Mouse (Mus musculus) G1E-ER4 (cell line): ENCODE measurements around the gene Palb2. TPM values are rescaled to one million over a fixed set of nuclear protein-coding genes. Genes with fewer than 3 reads are reported as not detected.

ENCODE experiments used
- GATA1 ChIP-seq: IDR thresholded peaks from one replicate; pipeline ENCODE4 v1.8.0; 2012; ENCODE audit warnings: low read length, inconsistent platforms
- polyA plus RNA-seq: library from polyadenylated mRNA; stranded (reverse); fragments of >175 nt; gene quantifications from 2 replicates; pipeline ENCODE4 v1.2.3, GENCODE M21; 2012

The Palb2 gene
- polyA plus RNA-seq, 1 experiment, result 4.8 TPM

DNA sequence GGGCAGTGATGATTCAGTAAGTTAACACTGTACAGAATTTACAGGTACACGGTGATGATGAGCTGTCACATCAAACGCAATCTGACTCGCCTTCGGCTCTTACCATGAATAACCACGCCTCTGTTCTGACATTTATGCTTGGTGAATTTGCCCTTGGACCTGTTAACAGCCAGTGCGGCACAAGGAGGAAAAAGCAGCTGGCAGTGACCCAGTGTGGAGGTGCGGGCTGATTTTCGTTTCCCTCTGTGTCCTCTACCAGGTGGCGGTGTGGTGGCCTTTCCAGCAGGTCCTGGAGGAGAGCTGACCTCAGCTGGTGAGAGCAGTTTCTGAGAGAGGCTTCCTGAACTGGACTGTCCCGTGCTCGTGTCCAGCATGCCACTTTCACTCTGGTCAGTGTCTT lies 5.8 kb downstream of the Palb2 start:
- TF ChIP-seq GATA1, result no peak

DNA sequence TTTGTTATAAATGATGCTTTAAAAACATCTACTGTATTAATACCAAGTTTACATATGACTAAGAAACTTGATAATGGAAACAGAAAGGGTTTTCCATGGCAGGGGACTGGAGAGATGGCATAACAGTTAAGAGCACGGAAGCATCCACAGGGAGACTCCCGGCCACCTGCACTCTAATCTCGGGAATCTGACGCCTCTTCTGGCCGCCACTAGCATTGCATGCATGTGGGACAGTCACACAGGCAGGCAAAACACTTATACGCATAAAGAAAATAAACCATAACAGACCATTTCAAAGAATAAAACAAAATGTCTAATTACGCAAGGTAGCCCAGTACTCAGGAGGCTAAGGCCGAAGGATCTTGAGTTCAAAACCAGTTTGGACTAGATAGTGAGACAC lies 7.1 kb downstream of the Palb2 start:
- no peak for TF ChIP-seq GATA1

DNA sequence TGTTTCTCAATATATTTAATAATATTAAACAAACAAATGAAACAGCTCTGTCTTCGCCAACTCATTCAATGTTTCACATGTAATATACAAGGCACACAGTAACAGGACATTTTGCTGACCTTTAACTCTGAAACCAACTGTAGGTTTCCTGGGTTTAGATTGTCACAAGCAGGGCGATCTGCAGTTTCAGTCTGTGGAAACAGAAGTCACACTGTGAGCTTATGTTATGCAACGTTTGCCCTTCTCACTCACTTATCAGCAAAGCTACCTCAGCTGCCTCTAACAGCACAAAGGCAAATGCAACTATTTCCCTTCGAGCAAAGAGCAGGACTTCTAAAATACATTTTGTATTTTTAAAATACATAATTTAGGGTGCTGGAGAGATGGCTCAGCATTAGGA lies 9.3 kb downstream of the Palb2 start:
- TF ChIP-seq GATA1, result no peak

DNA sequence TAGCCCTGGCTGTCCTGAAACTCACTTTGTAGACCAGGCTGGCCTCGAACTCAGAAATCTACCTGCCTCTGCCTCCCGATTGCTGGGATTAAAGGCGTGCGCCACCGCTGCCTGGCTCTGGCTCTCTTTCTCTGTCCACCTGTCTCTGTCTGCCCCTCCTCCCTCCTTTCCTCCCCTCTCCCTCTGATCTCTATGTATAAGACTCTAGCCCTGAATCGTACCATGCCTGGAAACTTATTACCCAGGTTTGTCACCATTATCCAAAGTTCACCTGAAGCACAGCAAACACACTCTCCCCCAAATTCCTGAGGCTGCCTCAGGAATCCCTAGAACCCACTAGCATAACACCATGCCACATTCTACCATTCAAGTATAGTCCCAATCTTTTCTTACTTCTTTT lies 24.6 kb downstream of the Palb2 start:
- TF ChIP-seq GATA1, result no peak

DNA sequence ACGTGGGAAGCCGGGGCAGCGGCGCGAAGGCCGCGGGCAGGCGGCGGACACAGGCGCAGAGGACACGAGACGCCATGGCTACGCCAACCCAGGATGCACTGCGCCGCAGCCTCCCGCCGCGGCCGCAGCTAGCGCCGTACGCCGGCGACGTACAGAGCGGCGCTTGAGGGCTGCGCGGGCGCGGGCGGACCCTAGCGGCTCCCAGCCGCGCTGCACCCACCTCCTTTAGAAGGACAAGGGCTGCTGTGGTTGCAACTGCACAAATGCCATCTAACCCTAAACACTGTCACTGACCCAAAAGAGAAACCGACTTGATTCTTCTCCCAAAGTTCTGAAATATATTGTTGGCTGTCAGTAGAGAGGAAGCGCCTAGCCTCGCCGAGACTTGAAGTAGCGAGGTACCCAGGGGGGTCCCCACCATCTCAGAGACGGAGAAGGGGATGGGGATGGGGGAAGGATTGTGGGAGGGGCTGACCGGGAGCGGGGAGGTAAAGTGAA lies 31.0 kb downstream of the Palb2 start, which contains the start of gene Ndufab1:
Gene Ndufab1, minus strand, starts transcription at position 140 of the 498 bp plus-strand sequence.
- no peak for TF ChIP-seq GATA1

DNA sequence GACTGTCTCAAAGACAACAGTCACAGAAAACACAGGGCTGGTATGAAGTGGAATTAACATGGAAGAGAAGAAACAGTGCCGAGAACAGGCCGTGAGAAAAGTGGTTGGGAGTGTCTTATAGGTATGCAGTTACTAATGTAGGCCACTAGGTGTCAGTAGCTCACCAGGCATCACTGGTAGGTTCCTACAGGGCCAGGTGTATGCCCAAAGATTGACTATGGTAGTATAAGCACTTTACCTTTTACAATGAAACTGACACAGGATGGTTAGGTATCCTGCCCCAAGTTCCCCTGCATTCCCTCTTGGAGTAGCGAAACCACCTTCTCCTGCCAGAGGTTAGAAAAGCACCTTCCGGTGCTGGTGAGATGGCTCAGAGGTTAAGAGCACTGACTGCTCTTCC lies 33.6 kb downstream of the Palb2 start:
- TF ChIP-seq GATA1, result no peak

DNA sequence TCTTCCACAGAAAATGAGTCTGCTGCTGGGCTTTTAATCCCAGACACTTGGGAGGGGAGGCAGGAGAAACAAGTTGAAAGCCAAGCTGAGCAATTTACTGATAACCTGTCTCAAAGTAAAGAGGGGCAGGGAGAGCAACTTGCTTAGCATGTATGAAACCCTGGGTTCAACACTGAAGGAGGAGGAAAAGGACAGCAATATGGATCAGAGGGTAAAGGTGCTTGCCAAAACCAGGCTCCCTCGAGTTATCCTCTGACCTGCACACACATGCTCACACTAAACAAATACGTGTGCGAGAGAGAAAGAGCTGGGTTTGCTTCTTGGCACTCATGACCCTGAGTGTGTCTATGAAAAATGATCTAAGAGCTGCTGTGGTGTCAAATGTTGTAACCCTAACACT lies 34.8 kb downstream of the Palb2 start:
- TF ChIP-seq GATA1, result no peak

DNA sequence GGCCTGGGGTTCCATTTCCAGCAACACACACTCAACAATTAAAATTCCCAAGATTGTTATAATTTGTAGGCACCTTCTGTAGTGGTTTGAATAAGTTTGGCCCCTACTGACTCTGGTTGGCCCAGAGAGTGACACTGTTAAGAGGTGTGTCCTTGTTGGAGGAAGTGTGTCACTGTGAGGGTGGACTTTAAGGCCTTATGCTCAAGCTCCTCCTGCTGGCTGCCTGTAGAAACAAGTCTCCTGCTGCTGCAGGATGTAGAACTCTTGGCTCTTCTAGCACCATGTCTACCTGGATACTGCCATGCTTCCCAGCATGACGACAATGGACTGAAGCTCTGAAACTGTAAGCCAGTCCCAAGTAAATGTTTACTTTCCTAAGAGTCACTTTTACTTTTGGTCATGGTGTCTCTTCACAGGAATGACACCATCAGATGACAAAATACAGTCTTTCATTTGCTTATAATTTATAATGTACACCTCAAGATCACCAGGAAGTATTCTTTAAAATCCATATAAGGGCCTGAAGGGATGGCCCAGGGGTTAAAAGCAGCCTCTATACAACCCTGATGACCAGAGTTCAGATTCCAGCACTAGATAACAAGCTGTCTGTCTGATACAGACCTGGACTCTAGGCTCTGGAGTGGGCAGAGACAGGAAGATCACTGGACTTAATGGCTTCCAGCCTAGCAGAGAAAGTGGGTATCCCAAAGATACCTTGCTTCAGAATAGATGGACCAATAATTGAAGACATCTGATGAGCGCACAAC lies 38.0 kb downstream of the Palb2 start:
- TF ChIP-seq GATA1, result no peak

DNA sequence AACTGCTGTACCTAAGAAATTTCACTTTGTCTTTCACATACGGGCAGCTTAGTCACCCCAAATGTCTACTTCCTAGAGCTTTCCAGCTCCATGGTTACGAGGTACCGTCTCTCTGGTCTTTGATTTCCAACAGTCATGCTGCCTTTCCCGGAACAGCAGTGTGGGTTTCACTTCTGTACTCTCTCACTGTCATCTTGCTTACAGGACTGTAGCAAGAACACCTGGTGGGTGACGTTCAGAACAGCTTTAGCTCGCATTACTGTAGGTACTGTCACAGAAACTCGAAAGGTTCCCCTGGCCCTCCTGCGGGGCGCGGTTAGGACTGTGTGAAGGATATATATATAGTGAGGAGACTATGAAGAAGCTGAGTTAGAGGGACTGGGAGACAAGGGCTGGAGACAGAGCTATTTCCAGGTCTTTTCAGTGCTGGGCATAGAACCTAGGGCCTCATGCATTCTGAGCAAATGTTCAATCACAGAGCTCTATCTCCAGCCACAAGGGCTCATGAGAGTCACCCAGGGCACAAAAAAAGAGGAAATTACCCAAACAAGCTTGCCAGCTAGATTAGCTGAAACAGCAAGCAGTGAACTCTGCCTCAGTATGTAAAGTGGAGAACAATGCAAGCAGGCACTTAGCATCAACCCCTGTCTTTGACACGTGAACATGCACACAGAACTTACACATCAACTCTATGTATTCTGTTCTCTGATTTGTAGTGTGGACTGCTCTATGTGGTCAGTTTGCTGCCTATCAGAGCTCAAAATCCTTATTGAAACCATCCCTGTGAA lies 45.4 kb downstream of the Palb2 start:
- no peak for TF ChIP-seq GATA1

DNA sequence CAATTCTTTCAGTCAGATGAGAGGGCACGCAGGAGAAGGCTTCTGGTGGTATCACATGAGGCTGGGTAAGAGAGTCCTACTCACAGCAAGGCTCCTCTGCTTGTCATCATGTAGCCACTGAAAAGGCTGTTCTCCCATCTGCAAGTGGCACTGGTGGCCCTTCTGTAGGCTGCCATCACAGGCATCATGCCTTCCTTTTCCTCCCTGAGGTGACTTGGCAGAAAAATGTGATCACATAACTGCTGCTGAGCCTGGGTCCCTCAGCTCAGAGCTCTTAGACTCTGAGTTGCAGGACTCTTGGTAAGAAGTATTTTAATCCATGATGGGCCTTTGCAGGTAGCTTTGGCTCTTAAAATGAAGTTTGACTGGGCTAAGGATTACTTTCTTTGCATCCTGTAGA lies 51.7 kb downstream of the Palb2 start:
- no peak for TF ChIP-seq GATA1

DNA sequence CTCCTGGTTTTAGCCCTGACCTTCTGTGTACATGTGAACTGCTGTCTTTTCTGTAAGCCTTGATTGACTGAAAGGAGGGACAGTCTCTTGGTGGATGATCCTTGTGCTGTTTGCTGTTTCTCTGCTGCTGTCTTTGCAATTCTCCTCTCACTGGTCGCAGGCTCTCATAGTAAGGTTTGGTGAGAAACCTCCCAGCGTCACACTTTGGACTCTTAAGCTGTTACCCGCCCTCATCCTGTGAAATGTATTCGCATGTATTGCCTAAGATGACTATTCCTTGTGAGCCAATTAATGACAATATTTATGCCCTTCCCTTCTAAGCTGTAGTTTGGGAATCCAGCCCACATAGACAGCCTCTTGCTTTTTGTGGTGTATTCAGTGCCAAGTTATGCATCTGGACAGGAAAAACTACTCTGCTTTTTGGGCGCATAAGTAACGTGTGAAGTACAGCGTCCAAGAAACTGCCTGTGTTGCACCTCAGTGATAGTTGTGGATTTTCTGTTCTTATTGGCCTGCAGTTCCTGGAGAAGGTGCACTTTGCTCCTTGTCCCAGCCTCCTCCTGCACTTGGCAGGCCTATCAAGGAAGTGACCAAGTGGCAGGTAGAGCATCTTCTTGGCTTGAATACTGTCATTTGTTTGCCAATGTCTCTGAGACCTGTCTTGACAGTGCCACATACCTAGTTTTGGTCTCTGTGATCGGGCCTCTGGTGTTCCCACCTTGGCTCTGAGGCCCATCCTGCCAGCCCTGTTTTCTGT lies 52.8 kb downstream of the Palb2 start:
- no peak for TF ChIP-seq GATA1

DNA sequence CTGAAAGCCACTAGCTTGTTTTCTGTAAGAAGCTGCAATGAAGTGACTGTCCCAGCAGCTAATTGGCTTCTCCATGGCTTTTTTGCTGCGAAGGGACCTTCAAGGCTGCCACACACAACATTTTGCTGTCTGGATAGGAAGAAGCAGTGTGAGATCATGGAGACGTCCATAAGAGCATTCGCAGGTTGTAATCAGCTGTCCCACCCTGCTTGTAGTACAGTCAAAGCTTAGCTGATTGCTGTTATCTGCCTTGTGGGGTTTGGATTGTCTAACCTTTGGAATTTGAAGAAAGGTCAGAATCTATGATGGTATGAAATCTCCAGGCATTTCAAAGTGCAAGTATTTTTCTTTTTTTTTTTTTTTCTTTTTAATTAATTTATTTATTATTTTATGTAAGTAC lies 58.4 kb downstream of the Palb2 start:
- no peak for TF ChIP-seq GATA1

DNA sequence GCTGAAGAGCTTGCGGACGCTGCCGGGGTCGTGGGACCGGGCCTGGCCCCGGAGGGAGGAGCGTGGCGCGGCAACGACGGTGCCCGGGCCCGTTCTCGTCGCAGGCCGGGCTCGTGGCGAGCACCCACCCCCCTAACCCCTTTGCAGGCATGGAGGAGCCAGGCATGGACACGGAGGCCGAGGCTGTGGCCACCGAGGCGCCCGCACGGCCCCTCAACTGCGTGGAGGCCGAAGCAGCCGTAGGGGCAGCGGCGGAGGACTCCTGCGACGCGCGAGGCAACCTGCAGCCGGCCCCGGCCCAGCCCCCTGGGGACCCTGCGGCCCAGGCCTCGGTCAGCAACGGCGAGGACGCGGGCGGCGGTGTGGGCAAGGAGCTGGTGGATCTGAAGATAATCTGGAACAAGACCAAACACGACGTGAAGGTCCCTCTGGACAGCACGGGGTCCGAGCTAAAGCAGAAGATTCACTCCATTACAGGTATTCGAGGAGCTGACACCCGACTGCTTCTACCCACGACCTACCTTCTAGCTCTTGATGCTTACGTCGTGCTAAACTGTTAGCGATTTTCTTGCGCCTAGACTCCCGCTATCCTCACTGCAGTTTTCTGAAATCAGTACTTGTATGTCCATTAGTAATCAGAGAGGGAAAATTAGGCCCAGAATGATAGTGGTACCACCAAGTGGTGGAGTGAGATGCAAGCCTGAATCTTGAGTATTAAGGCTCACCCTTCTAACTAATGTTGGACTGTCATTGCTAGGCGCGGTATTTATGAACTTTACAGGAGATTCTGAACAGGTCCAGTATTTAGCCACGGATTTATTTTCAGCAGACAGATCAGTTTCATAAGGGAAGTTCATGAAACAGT lies 65.0 kb downstream of the Palb2 start:
- no peak for TF ChIP-seq GATA1

DNA sequence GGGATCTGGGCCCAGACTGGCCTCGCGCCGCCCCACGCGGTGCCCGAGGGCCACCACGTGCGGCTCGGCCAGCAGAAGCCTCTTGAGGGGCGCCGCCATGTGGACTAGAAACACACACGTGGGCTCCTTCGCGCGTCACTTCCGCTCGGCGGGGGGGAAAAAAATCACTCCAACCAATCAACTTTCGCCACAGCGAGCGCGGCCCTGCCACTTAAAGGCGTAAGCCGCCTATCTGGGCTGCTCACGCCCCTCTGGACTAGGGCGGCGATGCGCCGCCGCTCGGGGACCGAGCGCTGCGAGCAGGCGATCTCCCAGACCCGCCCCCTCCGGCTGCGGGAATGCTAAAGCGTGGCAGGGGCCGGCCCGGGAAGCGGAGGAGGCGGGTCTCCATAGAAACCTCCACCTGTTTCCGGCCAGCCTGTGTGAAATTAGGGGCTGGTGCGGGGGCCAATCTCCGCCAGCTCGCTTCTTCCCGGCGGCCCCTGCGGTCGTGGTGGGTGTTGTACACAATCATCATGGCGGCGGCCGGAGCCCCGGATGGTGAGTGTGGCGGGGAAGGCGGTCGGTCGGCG lies 65.8 kb downstream of the Palb2 start, which contains the start of the genes Ubfd1 and Ears2:
Gene Ubfd1, plus strand, starts transcription at position 231 of the 572 bp plus-strand sequence.
Gene Ears2, minus strand, starts transcription at position 319 of the 572 bp plus-strand sequence.
- no peak for TF ChIP-seq GATA1
